Mouse (Mus musculus) intestine, embryonic 14.5 days (tissue): ENCODE data around the gene Faf1. TPM values are rescaled to one million over a fixed set of nuclear protein-coding genes. Genes with fewer than 3 reads are reported as not detected.

ENCODE experiments used
- ATAC-seq: fragments of 200-750 bp; cut with Nextera tagmentation; replicated peaks from 2 replicates; pipeline ENCODE4 v1.8.0; 2017; ENCODE audit warnings: low read depth, moderate number of reproducible peaks, moderate TSS enrichment, moderate library complexity; ENCODE audit not compliant: low FRiP score, low TSS enrichment
- DNase-seq: peaks from one replicate; pipeline ENCODE4 v3.0.0-alpha.2; 2018; ENCODE audit warnings: low spot score
- H3K27ac ChIP-seq: fragments of 300-500 bp; sonication (generic); 2 replicates; pipeline ENCODE4 v1.5.1; 2014; ENCODE audit warnings: low read depth, mild to moderate bottlenecking, control low read depth
- H3K27me3 ChIP-seq: fragments of 300-500 bp; sonication (generic); replicated peaks from 2 replicates; pipeline ENCODE4 v1.6.1; 2014; ENCODE audit warnings: low read length, control low read depth; ENCODE audit not compliant: control insufficient read depth, insufficient read depth
- H3K36me3 ChIP-seq: fragments of 300-500 bp; sonication (generic); 2 replicates; pipeline ENCODE4 v1.6.1; 2014; ENCODE audit warnings: low read length, control low read depth; ENCODE audit not compliant: control insufficient read depth, insufficient read depth
- H3K4me1 ChIP-seq: fragments of 300-500 bp; sonication (generic); replicated peaks from 2 replicates; pipeline ENCODE4 v1.6.1; 2014; ENCODE audit warnings: low read length, control low read depth, mixed read lengths; ENCODE audit not compliant: control insufficient read depth, insufficient read depth
- H3K4me2 ChIP-seq: fragments of 300-500 bp; sonication (generic); 2 replicates; pipeline ENCODE4 v1.6.1; 2014; ENCODE audit warnings: low read length
- H3K4me3 ChIP-seq: fragments of 300-500 bp; sonication (generic); 2 replicates; pipeline ENCODE4 v1.5.1; 2014; ENCODE audit warnings: low read depth, low read length, control low read depth, mixed read lengths
- H3K9ac ChIP-seq: fragments of 300-500 bp; sonication (generic); 2 replicates; pipeline ENCODE4 v1.6.1; 2014; ENCODE audit warnings: mild to moderate bottlenecking, low read length
- H3K9me3 ChIP-seq: fragments of 300-500 bp; sonication (generic); 2 replicates; pipeline ENCODE4 v1.6.1; 2016; ENCODE audit warnings: low read length, control low read depth; ENCODE audit not compliant: control insufficient read depth
- WGBS: fragments of 180-500 bp; shearing (Covaris S2); extraction: QIAGEN DNeasy Blood & Tissue Kit; methylation state at CpG from one replicate; pipeline ENCODE4 v1.1.7; 2014; 5-methylcytosine and 5-hydroxymethylcytosine counted together
- polyA plus RNA-seq: library from polyadenylated mRNA; unstranded; fragments of >200 nt; fragmentation: Nextera tagmentation; extraction: Ambion mirVana; gene quantifications from 2 replicates; pipeline ENCODE4 v1.2.1, GENCODE M21; 2014

Gene Faf1
- polyA plus RNA-seq, 1 experiment from 2014 or later: 32.6 TPM

GRCm38 (mm10) chr4:109887856-109888357 is 211.5 kb downstream of the Faf1 start:
- Histone ChIP-seq H3K27me3 (no peaks in the 10 kb centered on the region), H3K4me1 (no peaks in the 10 kb centered on the region), H3K4me2 (no peak overlapping the region), H3K36me3 (0 out of 2 replicates have a peak, but pooled peaks cover 8% of the 10 kb centered on the region), H3K27ac (no peak overlapping the region), H3K4me3 (no peak overlapping the region), H3K9me3 (no peaks in the 10 kb centered on the region), H3K9ac (no peak overlapping the region)
- ATAC-seq (no peak), DNase-seq (no peak)
- 92% methylated on average over 6 of the region's 6 CpGs for WGBS

- 92% methylated on average over 6 of the region's 6 CpGs for WGBS
- 0 out of 2 replicates have a peak, but pooled peaks cover 9% of the 10 kb centered on the region for H3K36me3 ChIP-seq
- no peak overlapping the region for H3K9ac ChIP-seq
- no peaks in the 10 kb centered on the region for H3K4me1 ChIP-seq
- H3K4me3 ChIP-seq: no peak overlapping the region
- no peak overlapping the region for H3K27ac ChIP-seq
- DNase-seq (no peak), ATAC-seq (no peak)
- H3K27me3 ChIP-seq: no peaks in the 10 kb centered on the region
- H3K9me3 ChIP-seq: no peaks in the 10 kb centered on the region
- H3K4me2 ChIP-seq: no peak overlapping the region
Observed at GRCm38 (mm10) chr4:109897810-109898566, 221.6 kb downstream of the Faf1 start.

- Histone ChIP-seq H3K9ac (no peak overlapping the region), H3K4me3 (no peak overlapping the region), H3K9me3 (no peaks in the 10 kb centered on the region), H3K4me1 (no peaks in the 10 kb centered on the region), H3K36me3 (0 out of 2 replicates have a peak, but pooled peaks cover 9% of the 10 kb centered on the region), H3K27me3 (no peaks in the 10 kb centered on the region), H3K4me2 (no peak overlapping the region), H3K27ac (no peak overlapping the region)
- WGBS: 78% methylated on average over 2 of the region's 2 CpGs
- ATAC-seq: no peak
- no peak for DNase-seq
Observed at GRCm38 (mm10) chr4:109901076-109901475, 224.7 kb downstream of the Faf1 start.

DNA sequence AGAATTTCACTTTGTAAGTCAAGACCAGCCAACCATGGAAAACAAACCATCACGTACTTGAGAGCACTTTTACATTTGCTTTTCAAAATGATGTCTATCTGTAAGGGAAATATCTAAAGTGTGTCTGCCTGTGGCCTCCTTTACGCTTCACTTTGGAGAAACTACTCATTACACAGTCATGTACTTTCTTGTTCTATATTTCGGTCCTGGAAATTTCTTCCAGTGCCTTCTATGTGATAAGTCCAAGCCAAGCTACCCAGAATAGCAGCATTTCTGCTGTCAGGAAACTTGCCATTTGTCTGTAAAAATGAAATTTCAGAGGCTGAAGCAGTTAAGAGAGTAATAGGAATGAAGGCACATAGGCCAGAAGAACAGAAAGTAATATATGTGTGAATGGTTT is 228.1 kb downstream of the Faf1 start:
- DNase-seq (no peak), ATAC-seq (no peak)
- no peak overlapping the region for H3K4me2 ChIP-seq
- 97% methylated on average over 3 of the region's 3 CpGs for WGBS
- H3K27ac ChIP-seq: no peak overlapping the region
- no peaks in the 10 kb centered on the region for H3K9me3 ChIP-seq
- no peak overlapping the region for H3K4me3 ChIP-seq
- no peak overlapping the region for H3K9ac ChIP-seq
- H3K4me1 ChIP-seq: no peaks in the 10 kb centered on the region
- H3K27me3 ChIP-seq: no peaks in the 10 kb centered on the region
- 0 out of 2 replicates have a peak, but pooled peaks cover 9% of the 10 kb centered on the region for H3K36me3 ChIP-seq

- H3K4me2 ChIP-seq: no peak overlapping the region
- no peak overlapping the region for H3K9ac ChIP-seq
- H3K4me1 ChIP-seq: no peaks in the 10 kb centered on the region
- H3K27ac ChIP-seq: no peak overlapping the region
- ATAC-seq: no peak
- no peaks in the 10 kb centered on the region for H3K9me3 ChIP-seq
- no peaks in the 10 kb centered on the region for H3K27me3 ChIP-seq
- DNase-seq: no peak
- 91% methylated on average over 1 of the region's 1 CpGs for WGBS
- no peak overlapping the region for H3K4me3 ChIP-seq
- H3K36me3 ChIP-seq: no peaks in the 10 kb centered on the region
Observed at GRCm38 (mm10) chr4:109929058-109929457, 252.7 kb downstream of the Faf1 start.

- Histone ChIP-seq H3K4me3 (no peak overlapping the region), H3K4me1 (no peaks in the 10 kb centered on the region), H3K36me3 (peaks cover under 1% of the 10 kb centered on the region; the same call in 1 of the 2 replicates), H3K9me3 (no peaks in the 10 kb centered on the region), H3K27ac (no peak overlapping the region), H3K4me2 (no peak overlapping the region), H3K9ac (no peak overlapping the region), H3K27me3 (no peaks in the 10 kb centered on the region)
- no peak for ATAC-seq
- DNase-seq: no peak
- 100% methylated on average over 1 of the region's 1 CpGs for WGBS
Observed at GRCm38 (mm10) chr4:109930445-109930844, 254.1 kb downstream of the Faf1 start.

- H3K4me1 ChIP-seq: no peaks in the 10 kb centered on the region
- WGBS: 90% methylated on average over 1 of the region's 1 CpGs
- H3K27me3 ChIP-seq: no peaks in the 10 kb centered on the region
- no peak for ATAC-seq
- no peak overlapping the region for H3K27ac ChIP-seq
- H3K4me2 ChIP-seq: no peak overlapping the region
- H3K4me3 ChIP-seq: no peak overlapping the region
- H3K9me3 ChIP-seq: no peaks in the 10 kb centered on the region
- DNase-seq: no peak
- H3K9ac ChIP-seq: no peak overlapping the region
- peaks cover 6% of the 10 kb centered on the region; the same call in 1 of the 2 replicates for H3K36me3 ChIP-seq
Observed at GRCm38 (mm10) chr4:109930935-109931334, 254.5 kb downstream of the Faf1 start.

DNA sequence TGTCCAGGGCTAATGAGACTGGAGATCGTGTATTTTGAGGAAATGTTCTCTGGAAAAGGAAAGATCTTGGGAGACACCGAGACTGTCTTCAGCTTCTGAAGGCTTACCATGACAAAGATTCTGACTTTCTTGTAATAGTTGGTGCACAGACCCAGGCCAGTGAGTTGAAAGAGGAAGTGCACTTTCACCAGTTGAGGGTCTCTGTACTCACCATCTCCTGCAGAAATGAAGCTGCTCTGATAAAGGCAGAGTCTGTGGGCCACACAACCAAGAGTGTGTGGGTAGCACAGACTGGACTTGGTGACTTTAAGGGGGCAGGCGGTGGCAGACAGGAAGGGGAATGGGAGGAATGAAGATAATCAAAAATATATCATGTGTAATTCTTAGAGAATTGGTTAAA is 260.2 kb downstream of the Faf1 start:
- Histone ChIP-seq H3K27ac (no peak overlapping the region), H3K9ac (no peak overlapping the region), H3K4me2 (no peak overlapping the region), H3K9me3 (no peaks in the 10 kb centered on the region), H3K27me3 (no peaks in the 10 kb centered on the region), H3K4me3 (no peak overlapping the region), H3K4me1 (no peaks in the 10 kb centered on the region), H3K36me3 (peaks cover 8% of the 10 kb centered on the region; the same call in 1 of the 2 replicates)
- no peak for ATAC-seq
- WGBS: 91% methylated on average over 3 of the region's 3 CpGs
- no peak for DNase-seq

- no peak overlapping the region for H3K9ac ChIP-seq
- DNase-seq (no peak), ATAC-seq (no peak)
- H3K27me3 ChIP-seq: no peaks in the 10 kb centered on the region
- H3K4me2 ChIP-seq: no peak overlapping the region
- H3K9me3 ChIP-seq: no peaks in the 10 kb centered on the region
- H3K4me1 ChIP-seq: no peaks in the 10 kb centered on the region
- peaks cover 8% of the 10 kb centered on the region; the same call in 1 of the 2 replicates for H3K36me3 ChIP-seq
- H3K4me3 ChIP-seq: no peak overlapping the region
- no peak overlapping the region for H3K27ac ChIP-seq
Observed at GRCm38 (mm10) chr4:109939291-109939690, 262.9 kb downstream of the Faf1 start.
